Mouse (Mus musculus): ENCODE data around the gene Ptms. TPM values are rescaled to one million over a fixed set of nuclear protein-coding genes. Genes with fewer than 3 reads are reported as not detected.

The Ptms gene
- polyA plus RNA-seq, 1 experiment: 330 TPM

GRCm38 (mm10) chr6:124890997-124891396 is 28.9 kb downstream of the Ptms start:
- peaks cover 8% of the 10 kb centered on the region for H3K4me1 ChIP-seq
- no peak for TF ChIP-seq FLI1 (IDR thresholded peaks at IDR 0.05; ENCODE audit: low read length)
- no peak for TF ChIP-seq GATA1 (IDR thresholded peaks at IDR 0.05; ENCODE audit: borderline replicate concordance, low read length)
- peaks cover 33% of the 10 kb centered on the region for H3K27me3 ChIP-seq (replicated peaks)

GRCm38 (mm10) chr6:124888555-124889125 is 31.3 kb downstream of the Ptms start:
- H3K36me3 ChIP-seq (replicated peaks; ENCODE audit: low read length): no peaks in the 10 kb centered on the region
- H3K4me1 ChIP-seq: peaks cover 18% of the 10 kb centered on the region
- H3K9me3 ChIP-seq: peaks cover 8% of the 10 kb centered on the region
- TF ChIP-seq GATA1 (IDR thresholded peaks at IDR 0.05; ENCODE audit: borderline replicate concordance, low read length) (no peak), FLI1 (IDR thresholded peaks at IDR 0.05; ENCODE audit: low read length) (no peak)
- H3K4me3 ChIP-seq (replicated peaks): no peak overlapping the region
- H3K27me3 ChIP-seq (replicated peaks): peaks cover 49% of the 10 kb centered on the region

More at GRCm38 (mm10) chr6:124890997-124891396, 28.9 kb downstream of the Ptms start:
- Histone ChIP-seq H3K36me3 (replicated peaks; ENCODE audit: low read length) (no peaks in the 10 kb centered on the region), H3K9me3 (peaks cover 8% of the 10 kb centered on the region), H3K4me3 (replicated peaks) (no peak overlapping the region)

- H3K4me1 ChIP-seq: peaks cover 17% of the 10 kb centered on the region
- TF ChIP-seq FLI1 (IDR thresholded peaks at IDR 0.05; ENCODE audit: low read length): no peak
- no peak for TF ChIP-seq GATA1 (IDR thresholded peaks at IDR 0.05; ENCODE audit: borderline replicate concordance, low read length)
- H3K27me3 ChIP-seq (replicated peaks): peaks cover 52% of the 10 kb centered on the region
- no peak within 1 kb of the TSS for H3K4me3 ChIP-seq (replicated peaks)
- no peaks in the 10 kb centered on the region for H3K36me3 ChIP-seq (replicated peaks; ENCODE audit: low read length)
- peaks cover 8% of the 10 kb centered on the region for H3K9me3 ChIP-seq
These were observed 31.9 kb downstream of the Ptms start, which contains the start of gene Cd4 for GRCm38 (mm10) chr6:124887986-124888385. Cd4 (minus strand) TSS chr6:124888221.

- TF ChIP-seq FLI1 (IDR thresholded peaks at IDR 0.05; ENCODE audit: low read length): no peak
- TF ChIP-seq GATA1 (IDR thresholded peaks at IDR 0.05; ENCODE audit: borderline replicate concordance, low read length): no peak
- Histone ChIP-seq H3K9me3 (peaks cover 8% of the 10 kb centered on the region), H3K4me3 (replicated peaks) (no peak overlapping the region), H3K4me1 (peaks cover 21% of the 10 kb centered on the region), H3K27me3 (replicated peaks) (peaks cover 54% of the 10 kb centered on the region), H3K36me3 (replicated peaks; ENCODE audit: low read length) (no peaks in the 10 kb centered on the region)
These were observed 33.9 kb downstream of the Ptms start for GRCm38 (mm10) chr6:124885956-124886381.

- H3K9me3 ChIP-seq: peaks cover 8% of the 10 kb centered on the region
- H3K27me3 ChIP-seq (replicated peaks): peaks cover 56% of the 10 kb centered on the region
- peaks cover 21% of the 10 kb centered on the region for H3K4me1 ChIP-seq
- no peaks in the 10 kb centered on the region for H3K36me3 ChIP-seq (replicated peaks; ENCODE audit: low read length)
- no peak for TF ChIP-seq GATA1 (IDR thresholded peaks at IDR 0.05; ENCODE audit: borderline replicate concordance, low read length)
- no peak for TF ChIP-seq FLI1 (IDR thresholded peaks at IDR 0.05; ENCODE audit: low read length)
- H3K4me3 ChIP-seq (replicated peaks): no peak overlapping the region
These were observed 35.0 kb downstream of the Ptms start for GRCm38 (mm10) chr6:124884714-124885500.

GRCm38 (mm10) chr6:124883351-124883750 is 36.6 kb downstream of the Ptms start:
- H3K4me1 ChIP-seq: peaks cover 21% of the 10 kb centered on the region
- H3K27me3 ChIP-seq (replicated peaks): peaks cover 57% of the 10 kb centered on the region
- no peaks in the 10 kb centered on the region for H3K9me3 ChIP-seq
- H3K4me3 ChIP-seq (replicated peaks): no peak overlapping the region
- no peaks in the 10 kb centered on the region for H3K36me3 ChIP-seq (replicated peaks; ENCODE audit: low read length)
- TF ChIP-seq GATA1 (IDR thresholded peaks at IDR 0.05; ENCODE audit: borderline replicate concordance, low read length): no peak
- TF ChIP-seq FLI1 (IDR thresholded peaks at IDR 0.05; ENCODE audit: low read length): no peak

GRCm38 (mm10) chr6:124881821-124882220 is 38.1 kb downstream of the Ptms start:
- Histone ChIP-seq H3K9me3 (no peaks in the 10 kb centered on the region), H3K4me1 (peaks cover 21% of the 10 kb centered on the region), H3K4me3 (replicated peaks) (peak overlapping the region; percentile 38), H3K36me3 (replicated peaks; ENCODE audit: low read length) (no peaks in the 10 kb centered on the region), H3K27me3 (replicated peaks) (peaks cover 52% of the 10 kb centered on the region)
- TF ChIP-seq GATA1 (IDR thresholded peaks at IDR 0.05; ENCODE audit: borderline replicate concordance, low read length): no peak
- TF ChIP-seq FLI1 (IDR thresholded peaks at IDR 0.05; ENCODE audit: low read length): no peak

GRCm38 (mm10) chr6:124879390-124879789 is 40.5 kb downstream of the Ptms start:
- Histone ChIP-seq H3K36me3 (replicated peaks; ENCODE audit: low read length) (no peaks in the 10 kb centered on the region), H3K27me3 (replicated peaks) (peaks cover 49% of the 10 kb centered on the region), H3K4me1 (peaks cover 21% of the 10 kb centered on the region), H3K9me3 (no peaks in the 10 kb centered on the region), H3K4me3 (replicated peaks) (no peak overlapping the region)
- TF ChIP-seq FLI1 (IDR thresholded peaks at IDR 0.05; ENCODE audit: low read length): no peak
- TF ChIP-seq GATA1 (IDR thresholded peaks at IDR 0.05; ENCODE audit: borderline replicate concordance, low read length): no peak

GRCm38 (mm10) chr6:124874348-124874747 is 45.6 kb downstream of the Ptms start:
- Histone ChIP-seq H3K36me3 (replicated peaks; ENCODE audit: low read length) (no peaks in the 10 kb centered on the region), H3K4me3 (replicated peaks) (no peak overlapping the region), H3K27me3 (replicated peaks) (peaks cover 59% of the 10 kb centered on the region), H3K4me1 (peaks cover 25% of the 10 kb centered on the region), H3K9me3 (peaks cover 7% of the 10 kb centered on the region)
- TF ChIP-seq GATA1 (IDR thresholded peaks at IDR 0.05; ENCODE audit: borderline replicate concordance, low read length) (no peak), FLI1 (IDR thresholded peaks at IDR 0.05; ENCODE audit: low read length) (no peak)

- TF ChIP-seq FLI1 (IDR thresholded peaks at IDR 0.05; ENCODE audit: low read length) (no peak), GATA1 (IDR thresholded peaks at IDR 0.05; ENCODE audit: borderline replicate concordance, low read length) (no peak)
- Histone ChIP-seq H3K36me3 (replicated peaks; ENCODE audit: low read length) (no peaks in the 10 kb centered on the region), H3K27me3 (replicated peaks) (peaks cover 90% of the 10 kb centered on the region)
These were observed 53.3 kb downstream of the Ptms start for GRCm38 (mm10) chr6:124866560-124866959.

More at GRCm38 (mm10) chr6:124866560-124866959, 53.3 kb downstream of the Ptms start:
- Histone ChIP-seq H3K4me1 (peaks cover 31% of the 10 kb centered on the region), H3K9me3 (peaks cover 7% of the 10 kb centered on the region), H3K4me3 (replicated peaks) (no peak overlapping the region)
